Mouse (Mus musculus) cerebellum, adult 18-20 months (tissue): ENCODE measurements around the gene Cd28.

Source experiments
- DNase-seq, 2 experiments: peaks; one replicate each; pipeline ENCODE4 v3.0.0; 2021

The Cd28 gene

DNA sequence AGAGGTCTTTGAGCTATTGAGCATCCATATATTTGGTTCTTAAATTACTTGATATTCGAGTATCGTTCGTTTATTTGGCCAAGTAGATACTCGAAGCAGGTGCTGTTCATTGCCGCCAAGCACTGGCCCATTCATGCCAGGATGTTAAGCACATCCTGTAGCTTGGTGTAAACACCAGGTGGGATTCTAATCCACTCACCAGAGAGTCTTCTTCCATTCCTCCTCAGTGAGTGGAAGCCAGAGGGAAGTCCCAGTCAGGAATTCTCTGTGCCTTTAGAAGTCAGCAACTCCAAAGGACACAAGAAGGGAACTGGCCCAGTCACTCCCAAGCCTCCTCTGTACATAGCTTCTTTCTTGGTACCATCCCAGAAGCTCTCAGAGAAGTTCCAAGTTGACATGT is at the start of gene Cd28:
Cd28 (plus strand) TSS at position 234 of the 400 bp plus-strand sequence.
- DNase-seq = no peak

- peak; percentile 5 to 14 for DNase-seq
These were observed 48.6 kb upstream of the Cd28 start for GRCm38 (mm10) chr1:60667873-60668616.

- no peak for DNase-seq
These were observed 47.6 kb upstream of the Cd28 start for GRCm38 (mm10) chr1:60669048-60669447.

- no peak for DNase-seq
These were observed 46.9 kb upstream of the Cd28 start for GRCm38 (mm10) chr1:60669664-60670063.

GRCm38 (mm10) chr1:60670172-60670571 is 46.4 kb upstream of the Cd28 start:
- no peak for DNase-seq

DNA sequence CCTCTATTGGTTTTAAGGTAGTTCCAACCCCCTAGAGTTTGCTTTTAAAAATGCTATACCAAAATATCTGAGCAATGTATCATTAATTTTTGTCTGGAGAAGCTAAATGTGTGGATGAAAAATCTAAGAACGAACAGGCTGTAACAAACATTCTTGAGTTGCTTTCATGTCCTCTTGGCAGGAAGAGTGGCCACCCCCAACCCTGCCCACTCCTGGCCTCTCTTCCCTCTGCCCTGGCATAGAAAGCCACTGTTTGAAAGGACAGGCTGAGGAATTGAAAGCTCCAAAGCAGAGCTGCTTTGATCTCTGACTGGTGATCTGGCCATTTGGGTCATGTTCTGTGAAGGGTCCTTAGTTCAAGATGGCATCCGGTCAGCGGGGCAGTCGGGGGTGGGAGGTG is 32.8 kb upstream of the Cd28 start:
- DNase-seq = no peak

- no peak for DNase-seq
These were observed 20.3 kb upstream of the Cd28 start for GRCm38 (mm10) chr1:60696115-60696895.

- no peak for DNase-seq
These were observed 14.0 kb upstream of the Cd28 start for GRCm38 (mm10) chr1:60702641-60703040.

- no peak for DNase-seq
These were observed 3.4 kb upstream of the Cd28 start for GRCm38 (mm10) chr1:60713238-60713637.

- peak in 1 of 2 experiments; percentile 4 for DNase-seq
These were observed 876 bp upstream of the Cd28 start for GRCm38 (mm10) chr1:60715651-60716196.

DNA sequence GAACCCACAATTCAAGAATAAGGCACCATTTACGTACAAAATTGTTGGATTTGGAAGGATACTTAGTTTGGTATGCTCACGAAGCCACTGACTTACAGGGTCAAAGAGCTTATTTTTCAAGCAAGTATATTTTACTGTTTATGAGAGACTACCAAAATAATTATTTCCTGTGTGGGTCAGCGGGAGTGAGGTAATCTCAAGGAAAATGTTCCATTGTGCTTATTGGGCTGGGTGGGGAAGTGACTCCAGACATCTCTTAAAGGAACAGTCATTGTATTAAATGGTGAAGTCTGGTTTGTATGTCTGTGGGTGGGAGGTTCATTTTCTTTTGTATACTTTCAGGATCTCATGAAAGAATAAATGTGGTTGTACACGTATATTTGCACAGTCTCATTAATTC is 2.0 kb downstream of the Cd28 start:
- no peak for DNase-seq

DNA sequence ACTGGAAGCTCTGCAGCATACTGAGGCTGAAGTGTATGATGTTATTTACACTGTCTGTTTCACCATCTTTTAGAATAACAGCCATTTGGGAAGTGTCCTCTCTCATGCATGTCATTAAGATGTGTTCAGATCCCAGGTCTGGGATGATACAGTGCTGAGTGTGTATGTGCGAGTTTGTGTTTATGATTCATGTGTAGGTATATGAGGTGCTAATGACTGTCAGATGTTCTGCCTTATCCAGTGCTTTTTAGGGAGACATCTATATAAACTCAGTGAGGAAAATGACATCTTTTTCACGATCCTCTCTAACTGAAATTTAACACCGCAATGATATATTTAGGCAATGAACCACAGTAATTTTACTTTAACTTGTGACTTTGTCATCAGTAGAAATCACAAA is 7.0 kb downstream of the Cd28 start:
- no peak for DNase-seq

- no peak for DNase-seq
These were observed 15.3 kb downstream of the Cd28 start for GRCm38 (mm10) chr1:60731940-60732339.

GRCm38 (mm10) chr1:60735072-60735907 is 18.7 kb downstream of the Cd28 start:
- no peak for DNase-seq

GRCm38 (mm10) chr1:60735908-60736280 is 19.3 kb downstream of the Cd28 start:
- no peak for DNase-seq

GRCm38 (mm10) chr1:60744266-60744665 is 27.7 kb downstream of the Cd28 start:
- no peak for DNase-seq

- no peak for DNase-seq
These were observed 29.1 kb downstream of the Cd28 start for GRCm38 (mm10) chr1:60745664-60746063.

DNA sequence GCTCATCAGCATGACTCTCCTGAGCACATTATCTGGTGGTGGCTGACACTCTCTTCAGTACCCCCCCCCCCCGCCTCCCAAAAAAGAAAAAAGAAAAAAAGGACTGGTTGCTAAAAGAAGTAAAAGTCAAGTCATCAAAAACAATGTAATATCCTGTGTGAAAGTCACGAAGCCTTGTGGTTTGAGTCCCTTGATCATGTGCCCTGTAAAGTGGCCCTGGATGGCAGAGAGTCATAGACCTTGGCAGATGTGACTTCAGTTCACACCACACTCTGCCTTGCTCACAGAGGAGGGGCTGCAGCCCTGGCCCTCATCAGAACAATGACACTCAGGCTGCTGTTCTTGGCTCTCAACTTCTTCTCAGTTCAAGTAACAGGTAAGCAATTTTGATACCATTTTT is 29.6 kb downstream of the Cd28 start:
- DNase-seq = no peak

GRCm38 (mm10) chr1:60746856-60747255 is 30.3 kb downstream of the Cd28 start:
- DNase-seq = no peak

GRCm38 (mm10) chr1:60748286-60748685 is 31.7 kb downstream of the Cd28 start:
- DNase-seq = no peak

DNA sequence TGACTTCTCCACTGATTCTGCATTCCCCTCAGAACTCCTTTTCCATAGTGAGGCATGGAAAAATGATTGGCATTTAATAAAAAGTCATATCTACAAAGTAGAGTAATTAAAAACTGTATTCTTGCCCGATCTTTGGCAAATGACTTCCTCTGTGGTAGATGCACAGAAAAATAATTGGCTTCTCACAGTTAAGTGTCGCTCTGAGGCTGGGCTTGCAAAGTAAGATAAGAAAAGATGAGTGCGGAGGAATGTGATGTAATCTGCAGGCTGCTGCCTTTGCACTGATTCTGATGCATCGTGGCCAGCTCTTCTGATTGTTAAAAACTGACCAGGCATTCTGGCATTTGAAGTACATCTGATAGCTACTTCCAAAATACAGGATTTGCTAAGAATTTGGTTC is 32.3 kb downstream of the Cd28 start:
- DNase-seq = no peak

DNA sequence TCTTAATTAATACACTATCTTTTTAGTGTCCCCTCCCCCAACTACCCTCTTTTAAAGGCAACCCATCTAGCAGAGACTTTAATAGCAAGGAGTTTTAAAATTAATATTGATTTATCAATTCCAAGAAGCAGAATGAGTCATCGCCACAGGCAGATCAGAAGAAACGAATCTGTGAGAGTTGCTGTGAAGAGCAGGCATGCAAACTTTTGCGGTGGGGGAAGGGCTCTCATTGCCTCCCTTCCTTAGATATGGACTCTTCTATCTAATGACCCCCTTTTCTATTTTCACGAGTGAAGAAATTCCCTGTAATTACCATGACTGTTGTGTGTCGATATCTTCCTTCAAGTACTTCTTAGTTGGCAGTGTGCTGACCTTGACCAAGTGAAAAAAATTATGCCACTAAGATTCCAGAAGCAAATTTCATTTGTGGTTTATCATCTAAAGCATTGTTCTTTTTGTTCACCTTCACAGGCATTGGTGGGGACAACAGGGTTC is 32.8 kb downstream of the Cd28 start:
- DNase-seq = no peak

GRCm38 (mm10) chr1:60750201-60750765 is 33.7 kb downstream of the Cd28 start:
- DNase-seq = no peak
